21 mouse cellular contexts compared by ENCODE assay signal in the genomic region with DNA sequence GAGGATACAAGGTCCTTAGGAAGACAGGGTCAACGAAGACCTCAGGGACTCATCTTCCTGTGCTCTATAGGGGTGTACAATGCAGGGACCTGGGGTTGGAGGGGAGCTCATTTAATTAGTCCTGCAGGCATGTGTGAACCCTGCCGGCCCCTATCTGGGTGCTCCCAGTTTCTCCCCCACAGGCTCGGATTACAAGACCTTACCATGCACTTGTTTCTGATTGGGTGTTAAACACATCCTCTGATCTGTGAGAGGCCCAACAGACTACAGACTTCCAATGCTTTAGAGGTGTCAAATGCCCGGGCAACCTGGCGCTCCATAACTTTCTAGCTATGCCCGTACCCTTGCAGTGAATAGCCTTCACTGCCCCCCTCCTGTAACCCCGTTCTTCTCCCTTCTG. TPM values are rescaled to one million over a fixed set of nuclear protein-coding genes. Genes with fewer than 3 reads are reported as not detected.
A peak's percentile ranks its signal among the peaks of the same experiment; 100 is the strongest.
DNase-seq lines count a peak whose midpoint lies in the region; ATAC-seq and TF ChIP-seq lines count a peak whose summit lies in the region.
"Had no signal": no experiment of that assay in that cellular context is flagged by ENCODE, and none has a peak within 500 bp of the region (broad histone marks: within the 10 kb centered on the region; RNA-seq: fewer than 3 reads in every experiment).

No protein-coding gene starts in this region.

- TF ChIP-seq POLR2A in thymus, adult 2 months (IDR thresholded peaks at IDR 0.05; ENCODE audit: control insufficient read depth, extremely low read depth, insufficient read depth, low read length, poor library complexity), result no peak

- H3K9me3 ChIP-seq in kidney, embryonic 15.5 days (replicated peaks), result no peaks in the 10 kb centered on the region
- H3K9me3 ChIP-seq in kidney, postnatal 0 days (replicated peaks; ENCODE audit: low read length), result no peaks in the 10 kb centered on the region
- H3K9me3 ChIP-seq: embryonic facial prominence, embryonic 10.5 days; embryonic facial prominence, embryonic 12.5 days; forebrain, embryonic 13.5 days; forebrain, embryonic 15.5 days had no signal

- no peak overlapping the region for H3K4me3 ChIP-seq in kidney, embryonic 15.5 days (replicated peaks)
- H3K4me3 ChIP-seq in kidney, postnatal 0 days (replicated peaks; ENCODE audit: low read depth, low read length), result no peak overlapping the region
- H3K4me3 ChIP-seq in brown adipose tissue, adult 24 weeks (ENCODE audit: insufficient read depth, low read depth, low read length), result peak overlapping the region; percentile 33
- no peak overlapping the region for H3K4me3 ChIP-seq in thymus, adult 2 months (ENCODE audit: control insufficient read depth, insufficient read depth, low read length)
- H3K4me3 ChIP-seq: embryonic facial prominence, embryonic 10.5 days; embryonic facial prominence, embryonic 12.5 days; forebrain, embryonic 13.5 days; forebrain, embryonic 15.5 days had no signal

- H3K27ac ChIP-seq in kidney, embryonic 15.5 days, result no peak overlapping the region
- H3K27ac ChIP-seq in kidney, postnatal 0 days, result no peak overlapping the region
- H3K27ac ChIP-seq in brown adipose tissue, adult 24 weeks (replicated peaks; ENCODE audit: low read depth, low read length), result 0 out of 2 replicates have a peak overlapping the region, but pooled peaks have one; percentile 24
- H3K27ac ChIP-seq in thymus, adult 2 months (ENCODE audit: control insufficient read depth, insufficient read depth, low read length), result no peak overlapping the region
- H3K27ac ChIP-seq: embryonic facial prominence, embryonic 10.5 days; embryonic facial prominence, embryonic 12.5 days; forebrain, embryonic 13.5 days; forebrain, embryonic 15.5 days had no signal

- no peaks in the 10 kb centered on the region for H3K36me3 ChIP-seq in kidney, embryonic 15.5 days
- H3K36me3 ChIP-seq in kidney, postnatal 0 days (ENCODE audit: insufficient read depth, low read length), result no peaks in the 10 kb centered on the region
- no peaks in the 10 kb centered on the region for H3K36me3 ChIP-seq in thymus, adult 2 months (ENCODE audit: control insufficient read depth, insufficient read depth, low read length)
- H3K36me3 ChIP-seq: embryonic facial prominence, embryonic 10.5 days; embryonic facial prominence, embryonic 12.5 days; forebrain, embryonic 15.5 days had no signal

- no peaks in the 10 kb centered on the region for H3K27me3 ChIP-seq in kidney, embryonic 15.5 days
- H3K27me3 ChIP-seq in kidney, postnatal 0 days (ENCODE audit: insufficient read depth, low read length), result no peaks in the 10 kb centered on the region
- H3K27me3 ChIP-seq in thymus, adult 2 months (ENCODE audit: control insufficient read depth, insufficient read depth, low read length), result no peaks in the 10 kb centered on the region
- H3K27me3 ChIP-seq: embryonic facial prominence, embryonic 12.5 days; forebrain, embryonic 13.5 days; forebrain, embryonic 15.5 days had no signal

- H3K9ac ChIP-seq in kidney, embryonic 15.5 days, result no peak overlapping the region
- no peak overlapping the region for H3K9ac ChIP-seq in kidney, postnatal 0 days (ENCODE audit: low read depth, low read length)
- H3K9ac ChIP-seq: embryonic facial prominence, embryonic 12.5 days; forebrain, embryonic 13.5 days; forebrain, embryonic 15.5 days had no signal

- TF ChIP-seq CTCF in kidney, postnatal 0 days (IDR thresholded peaks at IDR 0.05; ENCODE audit: low read depth), result no peak
- no peak for TF ChIP-seq CTCF in thymus, adult 2 months (IDR thresholded peaks at IDR 0.05; ENCODE audit: borderline replicate concordance, control insufficient read depth, extremely low read depth, insufficient read depth, low read length, poor library complexity)

- 32% methylated on average over 7 of the region's 7 CpGs for WGBS in kidney, embryonic 15.5 days
- 27% methylated on average over 7 of the region's 7 CpGs for WGBS in kidney, postnatal 0 days
- 94% methylated on average over 7 of the region's 7 CpGs for whole genome bisulfite sequencing in thymus, adult 2 months

- peak; percentile 70 for DNase-seq in heart, adult 11 months
- no peak for DNase-seq in heart, adult 18-20 months
- no peak for DNase-seq in kidney, adult 8-10 months
- DNase-seq in kidney, postnatal 0 days (ENCODE audit: low spot score), result peak; percentile 58
- no peak for DNase-seq in kidney, postnatal 36 days
- no peak for DNase-seq in thymus, adult 2 months
- DNase-seq: adrenal gland, adult 2 months; adrenal gland, postnatal 10 days; adrenal gland, postnatal 25 days; cerebellum, adult 11-12 months; cerebellum, adult 2 months; cerebellum, adult 9-10 months; cerebellum, postnatal 10 days; cerebellum, postnatal 25 days had no signal

- no peak overlapping the region; the same call in 1 of the 2 replicates for H3K4me2 ChIP-seq in kidney, embryonic 15.5 days
- H3K4me2 ChIP-seq in kidney, postnatal 0 days (ENCODE audit: low read length), result no peak overlapping the region
- H3K4me2 ChIP-seq: embryonic facial prominence, embryonic 12.5 days; forebrain, embryonic 13.5 days; forebrain, embryonic 15.5 days had no signal

- peaks cover 12% of the 10 kb centered on the region for H3K4me1 ChIP-seq in kidney, embryonic 15.5 days
- H3K4me1 ChIP-seq in kidney, postnatal 0 days (replicated peaks; ENCODE audit: insufficient read depth, low read length), result no peaks in the 10 kb centered on the region
- H3K4me1 ChIP-seq in brown adipose tissue, adult 24 weeks (ENCODE audit: control insufficient read depth, insufficient read depth, insufficient read length, low read length), result no peaks in the 10 kb centered on the region; the same call in 1 of the 2 replicates
- no peaks in the 10 kb centered on the region for H3K4me1 ChIP-seq in thymus, adult 2 months (replicated peaks; ENCODE audit: control insufficient read depth, insufficient read depth, low read length)
- H3K4me1 ChIP-seq: forebrain, embryonic 13.5 days; forebrain, embryonic 15.5 days had no signal

- peak; percentile 36; the same call in 1 of the 2 replicates for ATAC-seq in kidney, embryonic 15.5 days (replicated peaks; ENCODE audit: low FRiP score)
- ATAC-seq in kidney, postnatal 0 days (replicated peaks; ENCODE audit: low FRiP score, low read depth), result 0 out of 2 replicates have a peak, but pooled peaks have one; percentile 21
- ATAC-seq: forebrain, embryonic 13.5 days; forebrain, embryonic 15.5 days had no signal

RNA-seq across cellular contexts. Expression of a gene that starts 12.1 kb away (rescaled TPM):
- 1 to 10 TPM; 3.1 to 3.5 TPM for total RNA-seq in heart, adult 18-20 months (2021)
- polyA plus RNA-seq in kidney, embryonic 15.5 days (2015; fragmentation: Nextera tagmentation; extraction: Ambion mirVana), result 1.8 TPM in 1 of 2 replicates, not detected in the other
- 0.99 and 1.4 TPM in 2 replicates for polyA plus RNA-seq in kidney, postnatal 0 days (2015; fragmentation: Nextera tagmentation; extraction: Ambion mirVana)
- polyA plus RNA-seq in brown adipose tissue, adult 24 weeks (2012; ENCODE audit: insufficient read depth, insufficient read length, missing spikeins), result 8.7 and 15.9 TPM in 2 replicates
- polyA plus RNA-seq in thymus, adult 2 months (2012; rRNA removed), result 4.1 and 4.6 TPM in 2 replicates

RNA-seq across cellular contexts. Expression of a gene that starts 38.0 kb away (rescaled TPM):
- 1 to 10 TPM; 3.5 to 5.1 TPM for total RNA-seq in heart, adult 18-20 months (2021)
- polyA plus RNA-seq in kidney, embryonic 15.5 days (2015; fragmentation: Nextera tagmentation; extraction: Ambion mirVana), result 0.27 and 0.31 TPM in 2 replicates
- polyA plus RNA-seq in kidney, postnatal 0 days (2015; fragmentation: Nextera tagmentation; extraction: Ambion mirVana), result 0.37 and 0.47 TPM in 2 replicates
- 13.1 and 16.8 TPM in 2 replicates for polyA plus RNA-seq in brown adipose tissue, adult 24 weeks (2012; ENCODE audit: insufficient read depth, insufficient read length, missing spikeins)
- polyA plus RNA-seq in thymus, adult 2 months (2012; rRNA removed), result 6.4 and 6.8 TPM in 2 replicates
- polyA plus RNA-seq: embryonic facial prominence, embryonic 12.5 days; forebrain, embryonic 11.5 days had no signal

RNA-seq across cellular contexts. Expression of a gene that starts 44.4 kb away (rescaled TPM):
- 1 to 10 TPM in 1 of 2 experiments, under 1 TPM in 1; 0.65 to 2.2 TPM for total RNA-seq in heart, adult 18-20 months (2021)
- 4.3 and 5.8 TPM in 2 replicates for polyA plus RNA-seq in kidney, embryonic 15.5 days (2015; fragmentation: Nextera tagmentation; extraction: Ambion mirVana)
- polyA plus RNA-seq in kidney, postnatal 0 days (2015; fragmentation: Nextera tagmentation; extraction: Ambion mirVana), result 11.2 and 12.6 TPM in 2 replicates
- not detected in 2 replicates for polyA plus RNA-seq in brown adipose tissue, adult 24 weeks (2012; ENCODE audit: insufficient read depth, insufficient read length, missing spikeins)
- 4.5 and 5.3 TPM in 2 replicates for polyA plus RNA-seq in thymus, adult 2 months (2012; rRNA removed)
- total RNA-seq: adrenal gland, postnatal 25 days had no signal

RNA-seq across cellular contexts. Expression of a gene that starts 52.7 kb away (rescaled TPM):
- 1 to 10 TPM; 2.1 to 2.9 TPM for total RNA-seq in heart, adult 18-20 months (2021)
- polyA plus RNA-seq in kidney, embryonic 15.5 days (2015; fragmentation: Nextera tagmentation; extraction: Ambion mirVana), result 13.3 TPM in 2 replicates
- polyA plus RNA-seq in kidney, postnatal 0 days (2015; fragmentation: Nextera tagmentation; extraction: Ambion mirVana), result 20.6 and 21.4 TPM in 2 replicates
- polyA plus RNA-seq in brown adipose tissue, adult 24 weeks (2012; ENCODE audit: insufficient read depth, insufficient read length, missing spikeins), result 0.67 and 2.2 TPM in 2 replicates
- 2.9 and 6.1 TPM in 2 replicates for polyA plus RNA-seq in thymus, adult 2 months (2012; rRNA removed)

Comparison
In these comparisons a context has a peak if more than half of its experiments do, and no peak if none do; other contexts are left out.
1. DNase-seq: peak in heart, adult 11 months (single experiment) and kidney, postnatal 0 days (single experiment); none in heart, adult 18-20 months (0 of 2), kidney, adult 8-10 months (0 of 2), kidney, postnatal 36 days (0 of 2) and thymus, adult 2 months (single experiment).